ENCODE assay signal across 20 mouse cellular contexts in the genomic region with DNA sequence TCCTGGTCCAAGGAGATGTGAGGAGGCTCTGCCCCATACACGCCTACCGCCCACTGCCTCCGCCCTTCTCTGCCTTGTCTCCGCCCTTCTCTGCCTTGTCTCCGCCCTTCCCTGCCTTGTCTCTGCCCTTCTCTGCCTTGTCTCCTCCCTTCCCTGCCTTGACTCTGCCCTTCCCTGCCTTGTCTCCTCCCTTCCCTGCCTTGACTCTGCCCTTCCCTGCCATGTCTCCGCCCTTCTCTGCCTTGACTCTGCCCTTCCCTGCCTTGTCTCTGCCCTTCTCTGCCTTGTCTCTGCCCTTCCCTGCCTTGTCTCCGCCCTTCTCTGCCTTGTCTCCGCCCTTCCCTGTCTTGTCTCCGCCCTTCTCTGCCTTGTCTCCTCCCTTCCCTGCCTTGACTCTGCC.
"Had no signal": no experiment of that assay in that cellular context is flagged by ENCODE, and none has a peak within 500 bp of the region (broad histone marks: within the 10 kb centered on the region; RNA-seq: fewer than 3 reads in every experiment).

No protein-coding gene starts in this region.

- DNase-seq: kidney, adult 2 months; kidney, postnatal 25 days; layer of hippocampus, adult 9-11 months; liver; lung, adult 18-20 months; lung, postnatal 10 days; lung, postnatal 36 days; retina, postnatal 1 day; thymus, postnatal 25 days had no signal

- H3K36me3 ChIP-seq: limb, embryonic 10.5 days; limb, embryonic 13.5 days; liver, embryonic 12.5 days; liver, embryonic 15.5 days; lung, embryonic 15.5 days; midbrain, embryonic 13.5 days; neural tube, embryonic 13.5 days had no signal

- H3K4me3 ChIP-seq: layer of hippocampus, adult 2 months; limb, embryonic 10.5 days; limb, embryonic 13.5 days; liver, embryonic 12.5 days; liver, embryonic 15.5 days; lung, embryonic 15.5 days; midbrain, embryonic 13.5 days; myocyte; neural tube, embryonic 13.5 days had no signal

- H3K27me3 ChIP-seq: limb, embryonic 13.5 days; liver, embryonic 12.5 days; liver, embryonic 15.5 days; lung, embryonic 15.5 days; midbrain, embryonic 13.5 days; neural tube, embryonic 13.5 days had no signal

- H3K4me1 ChIP-seq: limb, embryonic 10.5 days; limb, embryonic 13.5 days; liver, embryonic 12.5 days; liver, embryonic 15.5 days; lung, embryonic 15.5 days; neural tube, embryonic 13.5 days had no signal

- ATAC-seq: intestine, postnatal 0 days; liver, embryonic 12.5 days; midbrain, embryonic 13.5 days; midbrain, embryonic 16.5 days had no signal

- H3K9me3 ChIP-seq: limb, embryonic 10.5 days; limb, embryonic 13.5 days; liver, embryonic 12.5 days; liver, embryonic 15.5 days; lung, embryonic 15.5 days; midbrain, embryonic 13.5 days; neural tube, embryonic 13.5 days had no signal
